Mouse (Mus musculus): ENCODE data around the gene Surf4.

- TF ChIP-seq POLR2A (IDR thresholded peaks at IDR 0.05; ENCODE audit: low read depth, low read length), result peak; percentile 93
- no peak for TF ChIP-seq CTCF (IDR thresholded peaks at IDR 0.05; ENCODE audit: borderline replicate concordance, insufficient read depth, low read length)
Measured at GRCm38 (mm10) chr2:26933304-26934055, at the start of gene Surf4, which contains the start of gene Stkld1.

Measured in embryonic fibroblast, embryonic 13.5 days (primary cell).